Mouse (Mus musculus): Measurements from ENCODE around the gene Olfr911-ps1. TPM values are rescaled to one million over a fixed set of nuclear protein-coding genes. Genes with fewer than 3 reads are reported as not detected.

The Olfr911-ps1 gene
- not detected for polyA plus RNA-seq (2015; fragmentation: Illumina TruSeq; extraction: RNeasy Lipid Tissue Mini Kit (QIAGEN cat#74804); ENCODE audit: insufficient read depth, low replicate concordance)

DNA sequence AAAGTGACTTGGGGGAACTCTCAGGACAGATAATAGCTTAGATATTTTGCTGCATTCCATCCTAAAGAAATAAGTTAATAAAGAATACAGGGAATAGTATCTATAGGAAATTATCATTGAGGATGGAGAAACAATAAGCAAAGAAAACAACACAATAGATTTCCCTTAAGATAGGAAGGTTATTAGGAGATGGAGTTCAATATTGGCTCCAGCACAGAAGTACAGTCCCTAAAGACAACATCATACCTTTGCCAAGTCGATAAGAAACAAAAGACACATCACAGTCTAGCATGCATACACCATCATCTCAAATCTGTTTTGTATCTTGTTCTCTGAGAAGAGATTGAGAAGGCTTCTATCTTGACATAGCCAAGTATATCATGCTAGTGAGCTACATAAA lies at the start of gene Olfr911-ps1:
TSS of gene Olfr911-ps1 (plus strand) at position 301 of the 400 bp plus-strand sequence.

GRCm38 (mm10) chr9:38486785-38487184 lies 34.6 kb upstream of the Olfr911-ps1 start, which contains the start of gene Olfr906:
TSS of gene Olfr906 (plus strand) at chr9:38487085.

GRCm38 (mm10) chr9:38495501-38495900 lies 25.9 kb upstream of the Olfr911-ps1 start, which contains the start of gene Olfr907:
TSS of gene Olfr907 (plus strand) at chr9:38495801.

GRCm38 (mm10) chr9:38537549-38537948 lies 16.2 kb downstream of the Olfr911-ps1 start, which contains the start of gene Olfr910:
TSS of gene Olfr910 (plus strand) at chr9:38537849.

Other genes starting within 250 kb of the Olfr911-ps1 start
- not detected for gene Olfr896-ps1, start 230.5 kb upstream of the Olfr911-ps1 start, polyA plus RNA-seq (2015; fragmentation: Illumina TruSeq; extraction: RNeasy Lipid Tissue Mini Kit (QIAGEN cat#74804); ENCODE audit: insufficient read depth, low replicate concordance)
- not detected for gene Olfr25, start 192.5 kb upstream of the Olfr911-ps1 start, polyA plus RNA-seq (2015; fragmentation: Illumina TruSeq; extraction: RNeasy Lipid Tissue Mini Kit (QIAGEN cat#74804); ENCODE audit: insufficient read depth, low replicate concordance)
- not detected for gene Olfr898, start 173.2 kb upstream of the Olfr911-ps1 start, polyA plus RNA-seq (2015; fragmentation: Illumina TruSeq; extraction: RNeasy Lipid Tissue Mini Kit (QIAGEN cat#74804); ENCODE audit: insufficient read depth, low replicate concordance)
- not detected for gene Olfr250, start 154.7 kb upstream of the Olfr911-ps1 start, polyA plus RNA-seq (2015; fragmentation: Illumina TruSeq; extraction: RNeasy Lipid Tissue Mini Kit (QIAGEN cat#74804); ENCODE audit: insufficient read depth, low replicate concordance)
- not detected for gene Olfr251, start 144.5 kb upstream of the Olfr911-ps1 start, polyA plus RNA-seq (2015; fragmentation: Illumina TruSeq; extraction: RNeasy Lipid Tissue Mini Kit (QIAGEN cat#74804); ENCODE audit: insufficient read depth, low replicate concordance)
- not detected for gene Olfr147, start 119.9 kb upstream of the Olfr911-ps1 start, polyA plus RNA-seq (2015; fragmentation: Illumina TruSeq; extraction: RNeasy Lipid Tissue Mini Kit (QIAGEN cat#74804); ENCODE audit: insufficient read depth, low replicate concordance)
- not detected for gene Olfr901, start 92.1 kb upstream of the Olfr911-ps1 start, polyA plus RNA-seq (2015; fragmentation: Illumina TruSeq; extraction: RNeasy Lipid Tissue Mini Kit (QIAGEN cat#74804); ENCODE audit: insufficient read depth, low replicate concordance)
- gene Olfr902, start 73.9 kb upstream of the Olfr911-ps1 start, polyA plus RNA-seq (2015; fragmentation: Illumina TruSeq; extraction: RNeasy Lipid Tissue Mini Kit (QIAGEN cat#74804); ENCODE audit: insufficient read depth, low replicate concordance), result not detected
- not detected for gene Olfr904, start 58.4 kb upstream of the Olfr911-ps1 start, polyA plus RNA-seq (2015; fragmentation: Illumina TruSeq; extraction: RNeasy Lipid Tissue Mini Kit (QIAGEN cat#74804); ENCODE audit: insufficient read depth, low replicate concordance)
- not detected for gene Olfr905, start 50.5 kb upstream of the Olfr911-ps1 start, polyA plus RNA-seq (2015; fragmentation: Illumina TruSeq; extraction: RNeasy Lipid Tissue Mini Kit (QIAGEN cat#74804); ENCODE audit: insufficient read depth, low replicate concordance)
- gene Olfr906, start 34.5 kb upstream of the Olfr911-ps1 start, polyA plus RNA-seq (2015; fragmentation: Illumina TruSeq; extraction: RNeasy Lipid Tissue Mini Kit (QIAGEN cat#74804); ENCODE audit: insufficient read depth, low replicate concordance), result not detected
- not detected for gene Olfr907, start 25.8 kb upstream of the Olfr911-ps1 start, polyA plus RNA-seq (2015; fragmentation: Illumina TruSeq; extraction: RNeasy Lipid Tissue Mini Kit (QIAGEN cat#74804); ENCODE audit: insufficient read depth, low replicate concordance)
- not detected for gene Olfr910, start 16.3 kb downstream of the Olfr911-ps1 start, polyA plus RNA-seq (2015; fragmentation: Illumina TruSeq; extraction: RNeasy Lipid Tissue Mini Kit (QIAGEN cat#74804); ENCODE audit: insufficient read depth, low replicate concordance)
- not detected for gene Olfr912, start 58.6 kb downstream of the Olfr911-ps1 start, polyA plus RNA-seq (2015; fragmentation: Illumina TruSeq; extraction: RNeasy Lipid Tissue Mini Kit (QIAGEN cat#74804); ENCODE audit: insufficient read depth, low replicate concordance)
- gene Olfr913, start 71.2 kb downstream of the Olfr911-ps1 start, polyA plus RNA-seq (2015; fragmentation: Illumina TruSeq; extraction: RNeasy Lipid Tissue Mini Kit (QIAGEN cat#74804); ENCODE audit: insufficient read depth, low replicate concordance), result not detected
- gene Olfr914, start 83.5 kb downstream of the Olfr911-ps1 start, polyA plus RNA-seq (2015; fragmentation: Illumina TruSeq; extraction: RNeasy Lipid Tissue Mini Kit (QIAGEN cat#74804); ENCODE audit: insufficient read depth, low replicate concordance), result not detected
- not detected for gene Olfr916, start 138.3 kb downstream of the Olfr911-ps1 start, polyA plus RNA-seq (2015; fragmentation: Illumina TruSeq; extraction: RNeasy Lipid Tissue Mini Kit (QIAGEN cat#74804); ENCODE audit: insufficient read depth, low replicate concordance)
- gene Olfr917, start 144.3 kb downstream of the Olfr911-ps1 start, polyA plus RNA-seq (2015; fragmentation: Illumina TruSeq; extraction: RNeasy Lipid Tissue Mini Kit (QIAGEN cat#74804); ENCODE audit: insufficient read depth, low replicate concordance), result not detected
- gene Olfr918, start 153.0 kb downstream of the Olfr911-ps1 start, polyA plus RNA-seq (2015; fragmentation: Illumina TruSeq; extraction: RNeasy Lipid Tissue Mini Kit (QIAGEN cat#74804); ENCODE audit: insufficient read depth, low replicate concordance), result not detected
- gene Olfr919, start 182.1 kb downstream of the Olfr911-ps1 start, polyA plus RNA-seq (2015; fragmentation: Illumina TruSeq; extraction: RNeasy Lipid Tissue Mini Kit (QIAGEN cat#74804); ENCODE audit: insufficient read depth, low replicate concordance), result not detected
- gene Vwa5a, start 196.7 kb downstream of the Olfr911-ps1 start, polyA plus RNA-seq (2015; fragmentation: Illumina TruSeq; extraction: RNeasy Lipid Tissue Mini Kit (QIAGEN cat#74804); ENCODE audit: insufficient read depth, low replicate concordance), result 43.1 TPM
- gene Olfr920, start 230.7 kb downstream of the Olfr911-ps1 start, polyA plus RNA-seq (2015; fragmentation: Illumina TruSeq; extraction: RNeasy Lipid Tissue Mini Kit (QIAGEN cat#74804); ENCODE audit: insufficient read depth, low replicate concordance), result 0.32 TPM

All from spleen, adult 10 weeks (tissue).